Mouse (Mus musculus): ENCODE results near the gene 2810006K23Rik. TPM values are rescaled to one million over a fixed set of nuclear protein-coding genes. Genes with fewer than 3 reads are reported as not detected.
"Not testable (repeated sequence)": the region's sequence is repeated elsewhere in the genome, so short reads cannot be mapped to it uniquely, and the experiment has no call there.

The 2810006K23Rik gene
- total and polyA plus RNA-seq, 3 experiments: 6.9 to 12.0 (median 11.4) TPM

GRCm38 (mm10) chr5:124293967-124294366 is 33.9 kb upstream of the 2810006K23Rik start:
- 82% methylated on average over 5 of the region's 5 CpGs for WGBS
- intact Hi-C loops (cut with DNase I): no loop called here
- H3K9ac ChIP-seq (ENCODE audit: low read depth, low read length): no peak overlapping the region
- no peaks in the 10 kb centered on the region for H3K27me3 ChIP-seq (ENCODE audit: control insufficient read depth, insufficient read depth, low read length)
- no peaks in the 10 kb centered on the region for H3K4me1 ChIP-seq (ENCODE audit: control insufficient read depth, insufficient read depth, low read length)
- DNase-seq: no peak
- H3K36me3 ChIP-seq (ENCODE audit: control insufficient read depth, insufficient read depth, low read length): no peaks in the 10 kb centered on the region
- no peak for TF ChIP-seq CTCF (IDR thresholded peaks at IDR 0.05)
- no peak for TF ChIP-seq EP300 (IDR thresholded peaks at IDR 0.05; ENCODE audit: insufficient read depth, low read depth, low read length)
- TF ChIP-seq POLR2A (IDR thresholded peaks at IDR 0.05; ENCODE audit: insufficient read depth, low read depth, low read length): no peak
- no peaks in the 10 kb centered on the region for H3K79me2 ChIP-seq (replicated peaks; ENCODE audit: control insufficient read depth, insufficient read depth, low read length)
- no peak overlapping the region for H3K4me3 ChIP-seq
- no peak overlapping the region for H3K27ac ChIP-seq

GRCm38 (mm10) chr5:124296475-124296874 is 31.4 kb upstream of the 2810006K23Rik start:
- 82% methylated on average over 4 of the region's 4 CpGs for WGBS
- no peaks in the 10 kb centered on the region for H3K36me3 ChIP-seq (ENCODE audit: control insufficient read depth, insufficient read depth, low read length)
- H3K4me1 ChIP-seq (ENCODE audit: control insufficient read depth, insufficient read depth, low read length): no peaks in the 10 kb centered on the region
- no peak overlapping the region for H3K4me3 ChIP-seq
- no peak for TF ChIP-seq EP300 (IDR thresholded peaks at IDR 0.05; ENCODE audit: insufficient read depth, low read depth, low read length)
- no peak for TF ChIP-seq CTCF (IDR thresholded peaks at IDR 0.05)
- TF ChIP-seq POLR2A (IDR thresholded peaks at IDR 0.05; ENCODE audit: insufficient read depth, low read depth, low read length): no peak
- no peaks in the 10 kb centered on the region for H3K79me2 ChIP-seq (replicated peaks; ENCODE audit: control insufficient read depth, insufficient read depth, low read length)
- DNase-seq: no peak
- intact Hi-C loops (cut with DNase I): loop anchor here (5.0 kb wide), 1 partner anchor 44 kb away; no protein-coding TSS in a partner anchor
- no peak overlapping the region for H3K9ac ChIP-seq (ENCODE audit: low read depth, low read length)
- H3K27me3 ChIP-seq (ENCODE audit: control insufficient read depth, insufficient read depth, low read length): no peaks in the 10 kb centered on the region
- no peak overlapping the region for H3K27ac ChIP-seq

GRCm38 (mm10) chr5:124299307-124299706 is 28.6 kb upstream of the 2810006K23Rik start:
- H3K27me3 ChIP-seq (ENCODE audit: control insufficient read depth, insufficient read depth, low read length); H3K79me2 ChIP-seq (replicated peaks; ENCODE audit: control insufficient read depth, insufficient read depth, low read length); H3K4me1 ChIP-seq (ENCODE audit: control insufficient read depth, insufficient read depth, low read length); H3K4me3 ChIP-seq; H3K36me3 ChIP-seq (ENCODE audit: control insufficient read depth, insufficient read depth, low read length); DNase-seq; H3K9ac ChIP-seq (ENCODE audit: low read depth, low read length); H3K27ac ChIP-seq: not testable (repeated sequence)
- intact Hi-C loops (cut with DNase I): loop anchor here (1.0 to 5.0 kb wide), 2 partner anchors 47 to 137 kb away; no protein-coding TSS in a partner anchor
- peak; percentile 74 for TF ChIP-seq CTCF (IDR thresholded peaks at IDR 0.05)
- WGBS: 43% methylated on average over 4 of the region's 4 CpGs

GRCm38 (mm10) chr5:124300132-124300531 is 27.8 kb upstream of the 2810006K23Rik start:
- no peaks in the 10 kb centered on the region for H3K4me1 ChIP-seq (ENCODE audit: control insufficient read depth, insufficient read depth, low read length)
- no peaks in the 10 kb centered on the region for H3K36me3 ChIP-seq (ENCODE audit: control insufficient read depth, insufficient read depth, low read length)
- no peaks in the 10 kb centered on the region for H3K27me3 ChIP-seq (ENCODE audit: control insufficient read depth, insufficient read depth, low read length)
- H3K27ac ChIP-seq: no peak overlapping the region
- TF ChIP-seq EP300 (IDR thresholded peaks at IDR 0.05; ENCODE audit: insufficient read depth, low read depth, low read length): no peak
- no peak for TF ChIP-seq POLR2A (IDR thresholded peaks at IDR 0.05; ENCODE audit: insufficient read depth, low read depth, low read length)
- no peak for TF ChIP-seq CTCF (IDR thresholded peaks at IDR 0.05)
- no peaks in the 10 kb centered on the region for H3K79me2 ChIP-seq (replicated peaks; ENCODE audit: control insufficient read depth, insufficient read depth, low read length)
- no peak overlapping the region for H3K4me3 ChIP-seq
- no peak overlapping the region for H3K9ac ChIP-seq (ENCODE audit: low read depth, low read length)
- intact Hi-C loops (cut with DNase I): no loop called here
- DNase-seq: no peak
- 63% methylated on average over 4 of the region's 4 CpGs for WGBS

GRCm38 (mm10) chr5:124302853-124303252 is 25.0 kb upstream of the 2810006K23Rik start:
- WGBS: 90% methylated on average over 6 of the region's 6 CpGs
- intact Hi-C loops (cut with DNase I); H3K36me3 ChIP-seq (ENCODE audit: control insufficient read depth, insufficient read depth, low read length): not testable (repeated sequence)

GRCm38 (mm10) chr5:124309155-124309554 is 18.7 kb upstream of the 2810006K23Rik start:
- H3K4me3 ChIP-seq: no peak overlapping the region
- DNase-seq: no peak
- H3K36me3 ChIP-seq (ENCODE audit: control insufficient read depth, insufficient read depth, low read length): no peaks in the 10 kb centered on the region
- WGBS: 79% methylated on average over 10 of the region's 10 CpGs
- H3K4me1 ChIP-seq (ENCODE audit: control insufficient read depth, insufficient read depth, low read length): no peaks in the 10 kb centered on the region
- no peak overlapping the region for H3K27ac ChIP-seq
- no peak for TF ChIP-seq POLR2A (IDR thresholded peaks at IDR 0.05; ENCODE audit: insufficient read depth, low read depth, low read length)
- TF ChIP-seq CTCF (IDR thresholded peaks at IDR 0.05): no peak
- no peak for TF ChIP-seq EP300 (IDR thresholded peaks at IDR 0.05; ENCODE audit: insufficient read depth, low read depth, low read length)
- no peak overlapping the region for H3K9ac ChIP-seq (ENCODE audit: low read depth, low read length)
- intact Hi-C loops (cut with DNase I): no loop called here
- no peaks in the 10 kb centered on the region for H3K79me2 ChIP-seq (replicated peaks; ENCODE audit: control insufficient read depth, insufficient read depth, low read length)
- no peaks in the 10 kb centered on the region for H3K27me3 ChIP-seq (ENCODE audit: control insufficient read depth, insufficient read depth, low read length)

More at GRCm38 (mm10) chr5:124302853-124303252, 25.0 kb upstream of the 2810006K23Rik start:
- H3K27ac ChIP-seq; H3K9ac ChIP-seq (ENCODE audit: low read depth, low read length); H3K4me3 ChIP-seq; H3K4me1 ChIP-seq (ENCODE audit: control insufficient read depth, insufficient read depth, low read length); DNase-seq; H3K79me2 ChIP-seq (replicated peaks; ENCODE audit: control insufficient read depth, insufficient read depth, low read length); H3K27me3 ChIP-seq (ENCODE audit: control insufficient read depth, insufficient read depth, low read length): not testable (repeated sequence)

Data from heart, adult 2 months (tissue).